Mouse (Mus musculus): ENCODE measurements around the gene Ubxn1.

Ubxn1 gene

GRCm38 (mm10) chr19:8897865-8898495 lies 26.7 kb downstream of the Ubxn1 start, which contains the start of gene Ganab:
Ganab (plus strand) TSS chr19:8898071.
- in situ Hi-C loops (cut with MseI, MboI), result no loop called here

- in situ Hi-C loops (cut with MseI, MboI), result no loop called here
Observed at GRCm38 (mm10) chr19:8898576-8898975, 27.3 kb downstream of the Ubxn1 start.

DNA sequence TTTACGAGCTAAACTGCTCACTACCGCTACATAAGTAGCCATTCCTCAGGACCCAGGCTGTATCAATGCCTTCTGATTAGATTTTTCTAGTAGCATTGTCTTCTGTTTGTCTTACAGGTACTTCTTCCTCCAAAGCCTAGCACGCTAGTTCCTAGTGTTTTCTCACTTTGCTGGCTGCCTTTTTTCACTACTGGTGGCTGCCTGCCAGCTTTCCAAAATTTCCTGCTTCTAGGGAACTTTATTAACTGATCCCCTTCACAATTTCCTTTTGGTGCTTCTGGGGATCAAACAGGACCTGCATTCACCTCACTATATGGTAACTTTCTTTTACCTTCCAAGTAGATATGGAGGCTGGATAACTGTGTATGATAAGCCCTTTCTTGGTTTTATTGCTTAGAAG lies 27.8 kb downstream of the Ubxn1 start:
- in situ Hi-C loops (cut with MseI, MboI), result no loop called here

GRCm38 (mm10) chr19:8903412-8903811 lies 32.1 kb downstream of the Ubxn1 start:
- in situ Hi-C loops (cut with MseI, MboI), result no loop called here

- in situ Hi-C loops (cut with MseI, MboI), result no loop called here
Observed at GRCm38 (mm10) chr19:8908531-8908930, 37.2 kb downstream of the Ubxn1 start.

DNA sequence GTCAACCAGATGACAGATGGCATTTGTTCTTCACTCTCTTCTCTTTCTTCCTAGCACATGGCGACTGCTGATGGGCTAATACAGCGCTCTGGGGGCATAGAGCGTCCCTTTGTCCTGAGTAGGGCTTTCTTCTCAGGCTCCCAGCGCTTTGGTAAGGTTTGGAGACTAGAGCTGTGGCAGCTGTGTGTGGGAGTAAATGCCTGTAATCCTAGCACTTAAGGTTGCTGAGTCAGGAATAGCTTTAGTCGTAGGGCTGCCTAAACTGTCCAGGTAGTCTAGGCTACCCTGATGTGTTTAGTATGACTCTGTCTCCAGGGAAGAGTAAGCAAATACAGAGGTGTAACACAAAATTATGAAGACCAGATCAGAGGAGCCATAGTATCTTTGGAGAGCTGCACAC lies 40.5 kb downstream of the Ubxn1 start:
- in situ Hi-C loops (cut with MseI, MboI), result no loop called here

- in situ Hi-C loops (cut with MseI, MboI), result no loop called here
Observed at GRCm38 (mm10) chr19:8914212-8914611, 42.9 kb downstream of the Ubxn1 start.

- in situ Hi-C loops (cut with MseI, MboI), result no loop called here
Observed at GRCm38 (mm10) chr19:8919000-8919399, 47.7 kb downstream of the Ubxn1 start.

DNA sequence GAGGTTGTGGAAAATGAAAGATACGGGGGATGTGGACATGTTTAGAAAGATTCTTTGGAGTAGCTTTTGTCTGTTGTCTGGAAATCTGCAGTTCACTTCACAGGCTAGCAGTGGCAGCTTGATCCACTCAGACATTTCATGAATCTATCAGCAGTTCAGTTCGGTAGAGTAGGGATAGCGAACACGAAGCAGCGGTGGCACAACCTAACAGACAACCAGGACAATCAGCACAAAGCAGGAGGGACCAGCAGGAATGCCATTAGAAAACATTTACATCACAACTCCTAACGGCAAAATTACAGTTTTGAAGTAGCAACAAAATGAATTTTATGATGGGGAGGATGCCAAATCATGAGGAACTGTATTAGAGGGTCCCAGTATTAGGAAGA lies 48.4 kb downstream of the Ubxn1 start:
- in situ Hi-C loops (cut with MseI, MboI), result no loop called here

GRCm38 (mm10) chr19:8920073-8920736 lies 48.9 kb downstream of the Ubxn1 start, which contains the start of gene B3gat3:
B3gat3 (plus strand) TSS chr19:8920374.
- in situ Hi-C loops (cut with MseI, MboI), result no loop called here

DNA sequence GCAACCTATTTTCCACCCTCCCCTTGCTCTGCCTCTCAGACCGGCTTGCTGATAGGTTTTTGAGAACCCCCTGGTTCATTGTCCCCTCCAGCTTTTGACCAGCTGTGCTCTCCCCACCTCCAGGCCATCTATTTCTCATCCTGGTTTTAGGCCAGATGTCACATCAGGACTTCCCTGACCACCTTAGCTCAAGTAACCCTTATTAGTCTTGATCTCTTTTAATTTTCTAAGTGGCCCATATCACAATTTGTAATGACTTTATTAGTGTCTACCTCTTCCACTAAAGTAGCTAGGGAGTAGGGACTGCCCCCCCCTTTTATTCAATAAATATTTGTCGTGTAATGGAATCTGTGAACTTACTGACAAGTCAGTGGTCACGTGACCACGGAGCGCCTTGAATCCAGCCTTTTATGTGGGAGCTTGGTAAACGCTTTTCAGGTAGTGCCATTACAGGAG lies 49.6 kb downstream of the Ubxn1 start:
- in situ Hi-C loops (cut with MseI, MboI), result no loop called here

DNA sequence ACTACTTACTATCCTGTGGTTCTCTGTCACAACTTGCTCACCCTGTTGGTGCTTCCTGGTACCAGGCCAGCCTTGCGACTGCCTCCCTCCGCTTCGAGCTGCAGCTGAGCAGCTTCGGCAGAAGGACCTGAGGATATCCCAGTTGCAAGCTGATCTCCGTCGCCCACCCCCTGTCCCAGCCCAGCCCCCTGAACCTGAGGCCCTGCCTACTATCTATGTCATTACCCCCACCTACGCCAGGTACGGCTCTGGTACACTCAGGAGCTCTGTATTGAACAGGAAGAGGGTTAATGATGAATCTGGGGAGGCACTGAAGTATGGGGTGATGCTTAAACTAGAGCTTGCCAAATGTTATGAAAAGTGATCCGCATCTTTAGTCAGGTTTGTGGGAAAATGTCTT lies 50.4 kb downstream of the Ubxn1 start:
- in situ Hi-C loops (cut with MseI, MboI), result no loop called here

All from mouse trophoblast stem cell (cell line).